Mouse (Mus musculus) layer of hippocampus, adult 11-12 months (tissue): Measurements from ENCODE around the gene Cdc27.

Experiments used
- DNase-seq: peaks from one replicate; pipeline ENCODE4 v3.0.0; 2022; ENCODE audit warnings: low spot score

Cdc27 gene

DNA sequence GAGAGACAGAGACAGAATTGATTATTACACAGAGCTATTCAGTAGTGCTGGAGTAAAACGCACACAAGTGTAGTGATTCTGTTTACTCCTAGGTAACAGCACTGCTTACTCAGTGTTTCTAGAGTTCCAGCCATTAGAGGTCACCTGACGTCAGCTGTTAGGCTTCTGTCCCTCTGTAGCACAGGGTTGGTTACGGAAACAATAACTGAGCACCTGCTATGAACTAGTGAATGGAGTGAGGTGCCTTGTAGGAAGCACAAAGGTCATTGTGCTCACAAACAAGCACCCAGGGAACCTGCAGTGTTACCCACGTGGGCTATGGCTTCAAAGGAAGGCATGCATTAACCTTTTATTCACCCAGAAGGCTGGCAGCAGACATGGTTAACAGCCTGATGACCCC lies 70.9 kb downstream of the Cdc27 start:
- no peak for DNase-seq

- peak; percentile 90 for DNase-seq
These were observed 81.0 kb downstream of the Cdc27 start for GRCm38 (mm10) chr11:104469371-104469835.

GRCm38 (mm10) chr11:104468751-104469268 lies 81.6 kb downstream of the Cdc27 start, which contains the start of gene Kansl1:
TSS of gene Kansl1 (minus strand) at chr11:104468861.
- no peak for DNase-seq

DNA sequence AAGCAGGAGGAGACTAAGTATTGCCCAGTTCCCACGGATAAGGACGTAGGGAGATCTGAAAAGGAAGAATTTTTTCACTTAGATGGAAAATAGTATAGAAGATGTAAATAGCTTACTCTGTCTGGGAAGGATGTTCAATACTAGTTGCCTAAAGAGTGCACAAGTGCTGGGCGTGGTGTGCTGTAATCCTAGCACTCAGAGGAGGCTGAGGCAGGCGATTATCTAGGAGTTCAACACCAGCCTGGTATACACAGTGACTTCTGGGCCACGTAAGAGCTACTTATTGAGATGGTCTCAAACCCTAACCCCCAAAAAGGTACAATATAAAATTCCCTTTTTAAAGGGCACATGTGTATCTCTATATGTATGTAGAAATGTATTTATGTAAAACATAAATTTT lies 82.7 kb downstream of the Cdc27 start:
- DNase-seq: no peak

- peak; percentile 81 for DNase-seq
These were observed 88.9 kb downstream of the Cdc27 start for GRCm38 (mm10) chr11:104461551-104461950.

DNA sequence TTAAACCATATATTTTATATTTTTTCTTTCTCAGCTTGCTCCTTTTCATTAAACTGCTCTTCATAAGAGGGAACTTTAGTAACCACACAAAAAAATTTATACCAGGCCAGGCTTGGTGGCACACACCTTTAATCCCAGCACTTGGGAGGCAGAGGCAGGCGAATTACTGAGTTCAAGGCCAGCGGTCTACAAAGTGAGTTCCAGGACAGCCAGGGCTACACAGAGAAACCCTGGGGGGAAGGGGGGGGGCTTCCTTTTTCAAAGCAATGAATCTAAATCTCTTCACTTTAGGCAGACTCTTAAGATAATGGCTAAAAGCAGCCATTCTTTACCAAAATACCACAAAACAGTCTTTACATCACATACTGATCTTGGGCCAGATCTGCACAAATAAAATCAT lies 90.7 kb downstream of the Cdc27 start:
- DNase-seq: no peak

DNA sequence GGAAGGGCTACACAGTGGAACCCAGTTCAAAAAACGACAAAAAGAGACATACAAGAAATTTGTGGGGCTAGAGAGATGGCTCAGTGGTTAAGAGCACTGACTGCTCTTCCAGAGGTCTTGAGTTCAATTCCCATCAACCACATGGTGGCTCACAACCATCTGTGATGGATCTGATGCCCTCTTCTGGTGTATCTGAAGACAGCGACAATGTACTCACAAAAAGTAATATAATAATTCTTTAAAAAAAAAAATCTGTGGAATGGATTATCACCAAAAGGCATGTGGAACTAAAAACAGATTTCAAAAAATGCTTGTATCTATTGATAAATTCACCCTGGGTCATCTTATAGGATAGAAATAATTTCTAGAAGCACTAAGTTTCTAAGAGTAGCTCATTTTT lies 91.9 kb downstream of the Cdc27 start:
- no peak for DNase-seq
